Mouse (Mus musculus) skeletal muscle tissue, postnatal 0 days (tissue): ENCODE results near the gene Aqp11. TPM values are rescaled to one million over a fixed set of nuclear protein-coding genes. Genes with fewer than 3 reads are reported as not detected.

ENCODE experiments used
- polyA plus RNA-seq: library from polyadenylated mRNA; unstranded; fragments of >200 nt; fragmentation: Nextera tagmentation; extraction: Ambion mirVana; gene quantifications from 2 replicates; pipeline ENCODE4 v1.2.1, GENCODE M21; 2015

The Aqp11 gene
- 8.7 and 10.2 TPM in 2 replicates for polyA plus RNA-seq

GRCm38 (mm10) chr7:97737638-97738456 is at the start of gene Aqp11:
Aqp11 (minus strand) TSS chr7:97738289.

GRCm38 (mm10) chr7:97696506-97697254 is 41.4 kb downstream of the Aqp11 start, which contains the start of gene Clns1a:
Clns1a (plus strand) TSS chr7:97696634.

Other genes starting within 250 kb of the Aqp11 start
- gene Aamdc, start 158.8 kb downstream of the Aqp11 start, polyA plus RNA-seq = 170 and 185 TPM in 2 replicates
- gene Rsf1, start 158.4 kb downstream of the Aqp11 start, polyA plus RNA-seq = 10.1 and 10.2 TPM in 2 replicates
- gene Clns1a, start 41.7 kb downstream of the Aqp11 start, polyA plus RNA-seq = 67.6 and 76.3 TPM in 2 replicates
- 49.1 and 55.2 TPM in 2 replicates for gene Pak1, start 50.3 kb upstream of the Aqp11 start, polyA plus RNA-seq
- 0.05 and 0.12 TPM in 2 replicates for gene Gdpd4, start 181.7 kb upstream of the Aqp11 start, polyA plus RNA-seq